Mouse (Mus musculus) spleen, postnatal 0 days (tissue): ENCODE results near the gene Brd7. TPM values are rescaled to one million over a fixed set of nuclear protein-coding genes. Genes with fewer than 3 reads are reported as not detected.

ENCODE experiments used
- polyA plus RNA-seq: library from polyadenylated mRNA; unstranded; fragments of >200 nt; fragmentation: Nextera tagmentation; extraction: Ambion mirVana; gene quantifications from 2 replicates; pipeline ENCODE4 v1.2.1, GENCODE M21; 2015

Gene Brd7
- polyA plus RNA-seq: 58.0 and 58.3 TPM in 2 replicates

DNA sequence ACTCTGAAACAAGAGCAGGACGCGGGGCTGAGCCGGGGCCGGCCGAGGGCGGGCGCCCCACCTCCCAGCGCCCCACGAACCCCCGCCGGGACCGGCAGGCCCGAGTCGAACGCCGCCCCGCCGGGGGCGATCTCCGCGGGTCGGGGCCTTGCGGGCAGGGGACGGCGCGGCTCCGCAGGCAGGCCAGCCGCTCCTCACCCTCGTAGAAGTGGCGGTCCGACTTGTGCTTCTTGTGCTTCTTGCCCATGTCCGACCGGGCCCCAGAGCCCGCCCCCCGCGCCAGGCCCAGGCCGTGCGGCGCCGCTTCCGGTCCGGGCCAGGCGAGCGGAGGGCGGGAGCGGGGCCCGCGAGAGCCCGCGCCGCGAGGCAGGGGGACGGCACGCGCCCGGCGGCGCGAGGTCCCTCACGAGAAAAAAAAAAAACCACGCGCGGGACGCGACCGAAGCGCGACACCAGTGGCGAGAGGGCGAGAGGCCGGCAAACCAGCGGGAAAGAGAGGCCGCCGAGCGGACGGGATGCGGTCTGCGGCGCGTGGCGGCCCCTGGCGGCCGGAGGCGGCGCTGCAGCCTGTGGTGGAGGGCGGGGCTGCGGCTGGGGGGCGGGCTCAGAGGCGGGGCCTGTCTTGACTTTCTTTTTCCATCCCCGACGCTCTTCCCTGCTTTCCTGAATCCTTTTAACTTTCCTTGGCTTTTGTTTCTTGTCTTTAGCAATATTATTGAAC, at the start of gene Brd7:
Gene Brd7 (minus strand): TSS at position 487 of the 721 bp plus-strand sequence.

Other genes with a start within 250 kb of the Brd7 start
- 35.2 and 37.2 TPM in 2 replicates for gene Cnep1r1, start 243.4 kb downstream of the Brd7 start, polyA plus RNA-seq
- 23.6 and 26.3 TPM in 2 replicates for gene Heatr3, start 224.3 kb downstream of the Brd7 start, polyA plus RNA-seq
- gene Tent4b, start 163.0 kb downstream of the Brd7 start, polyA plus RNA-seq: 5.7 and 5.8 TPM in 2 replicates
- gene Adcy7, start 89.8 kb downstream of the Brd7 start, polyA plus RNA-seq: 32.8 and 34.7 TPM in 2 replicates
- gene Nkd1, start 159.2 kb upstream of the Brd7 start, polyA plus RNA-seq: 11.2 and 12.5 TPM in 2 replicates